Mouse (Mus musculus) MEL (cell line): ENCODE measurements around the gene Tmem151b. TPM values are rescaled to one million over a fixed set of nuclear protein-coding genes. Genes with fewer than 3 reads are reported as not detected.

Experiments
- DNase-seq: peaks from one replicate; pipeline ENCODE4 v3.0.0; 2011; ENCODE audit warnings: low read depth, low spot score
- H3K27ac ChIP-seq: 2 replicates; pipeline ENCODE4 v1.5.1; 2012; ENCODE audit warnings: low read depth, mild to moderate bottlenecking, control low read depth, low read length, moderate library complexity; ENCODE audit not compliant: control insufficient read depth
- H3K27me3 ChIP-seq, 2 experiments: fragments of 150-350 bp in 1 of 2; sonication (generic) in 1 of 2; 2 replicates each; pipeline ENCODE4 v1.6.1; 2012; ENCODE audit warnings: low read length in 2 of 2, mild to moderate bottlenecking in 2 of 2, improper control_type of control experiment in 1 of 2, moderate library complexity in 1 of 2; ENCODE audit not compliant: insufficient read depth in 2 of 2, control insufficient read depth in 1 of 2
- H3K36me3 ChIP-seq, 2 experiments: 2 replicates each; pipeline ENCODE4 v1.6.1; 2012 to 2014; ENCODE audit warnings: low read length in 2 of 2, improper control_type of control experiment in 1 of 2, inconsistent platforms in 1 of 2, mild to moderate bottlenecking in 1 of 2; ENCODE audit not compliant: insufficient read depth in 2 of 2, control insufficient read depth in 1 of 2
- H3K4me1 ChIP-seq, 2 experiments: fragments of 150-350 bp in 1 of 2; sonication (generic) in 1 of 2; 2 replicates each; pipeline ENCODE4 v1.6.1; 2012; ENCODE audit warnings: low read length in 2 of 2, improper control_type of control experiment in 1 of 2, mild to moderate bottlenecking in 1 of 2; ENCODE audit not compliant: insufficient read depth in 2 of 2, control insufficient read depth in 1 of 2
- H3K4me3 ChIP-seq, 2 experiments: fragments of 150-350 bp in 1 of 2; sonication (generic) in 1 of 2; 2 replicates each; pipeline ENCODE4 v1.5.1; 2012; ENCODE audit warnings: low read depth in 2 of 2, low read length in 2 of 2, mild to moderate bottlenecking in 2 of 2, moderate library complexity in 2 of 2, control low read depth in 1 of 2, improper control_type of control experiment in 1 of 2; ENCODE audit not compliant: control insufficient read depth in 1 of 2, insufficient read depth in 1 of 2
- H3K79me2 ChIP-seq: 2 replicates; pipeline ENCODE4 v1.6.1; 2012; ENCODE audit warnings: mild to moderate bottlenecking, low read length, moderate library complexity; ENCODE audit not compliant: control insufficient read depth, poor library complexity, insufficient read depth
- H3K9ac ChIP-seq: 2 replicates; pipeline ENCODE4 v1.6.1; 2012; ENCODE audit warnings: low read depth, mild to moderate bottlenecking, control low read depth, low read length, moderate library complexity; ENCODE audit not compliant: control insufficient read depth, poor library complexity, severe bottlenecking
- H3K9me3 ChIP-seq: fragments of 150-350 bp; sonication (generic); replicated peaks from 2 replicates; pipeline ENCODE4 v1.6.1; 2012; ENCODE audit warnings: mild to moderate bottlenecking, low read length, improper control_type of control experiment, moderate library complexity; ENCODE audit not compliant: insufficient read depth
- CHD2 ChIP-seq: IDR thresholded peaks from 2 replicates; pipeline ENCODE4 v1.6.1; 2011; ENCODE audit warnings: low read length, improper control_type of control experiment
- CTCF ChIP-seq, 3 experiments: IDR thresholded peaks in 2 of 3; conservative IDR thresholded peaks in 1 of 3; 2 replicates each; pipeline ENCODE4 v1.5.1; 2011 to 2012; ENCODE audit warnings: low read length in 3 of 3, low read depth in 2 of 3, mild to moderate bottlenecking in 2 of 3, improper control_type of control experiment in 1 of 3, inconsistent platforms in 1 of 3, mixed read lengths in 1 of 3, moderate library complexity in 1 of 3; ENCODE audit not compliant: control insufficient read depth in 1 of 3, insufficient read depth in 1 of 3, poor library complexity in 1 of 3, severe bottlenecking in 1 of 3
- EP300 ChIP-seq, 2 experiments: IDR thresholded peaks; 2 replicates each; pipeline ENCODE4 v1.6.1; 2011; ENCODE audit warnings: improper control_type of control experiment in 2 of 2, low read length in 2 of 2, low read depth in 1 of 2, mild to moderate bottlenecking in 1 of 2
- ETS1 ChIP-seq: IDR thresholded peaks from 2 replicates; pipeline ENCODE4 v1.6.1; 2012; ENCODE audit warnings: low read depth, mild to moderate bottlenecking, inconsistent platforms, low read length, improper control_type of control experiment, moderate library complexity
- GABPA ChIP-seq: IDR thresholded peaks from 2 replicates; pipeline ENCODE4 v1.6.1; 2012; ENCODE audit warnings: low read depth, mild to moderate bottlenecking, inconsistent platforms, low read length, improper control_type of control experiment, moderate library complexity
- HCFC1 ChIP-seq: IDR thresholded peaks from 2 replicates; pipeline ENCODE4 v1.6.1; 2012; ENCODE audit warnings: low read depth, mild to moderate bottlenecking, inconsistent platforms, low read length, improper control_type of control experiment, moderate library complexity
- MAZ ChIP-seq: IDR thresholded peaks from 2 replicates; pipeline ENCODE4 v1.6.1; 2012; ENCODE audit warnings: low read depth, mild to moderate bottlenecking, inconsistent platforms, low read length, improper control_type of control experiment
- MEF2A ChIP-seq: IDR thresholded peaks from 2 replicates; pipeline ENCODE4 v1.6.1; 2014; ENCODE audit warnings: low read depth, mild to moderate bottlenecking, inconsistent platforms, low read length, improper control_type of control experiment; ENCODE audit not compliant: poor library complexity, insufficient replicate concordance, severe bottlenecking; ENCODE audit errors: extremely low read depth
- RAD21 ChIP-seq: IDR thresholded peaks from 2 replicates; pipeline ENCODE4 v1.6.1; 2011; ENCODE audit warnings: mild to moderate bottlenecking, low read depth, low read length, improper control_type of control experiment
- RCOR1 ChIP-seq: IDR thresholded peaks from 2 replicates; pipeline ENCODE4 v1.6.1; 2012; ENCODE audit warnings: low read depth, mild to moderate bottlenecking, inconsistent platforms, low read length, improper control_type of control experiment
- SIN3A ChIP-seq: IDR thresholded peaks from 2 replicates; pipeline ENCODE4 v1.6.1; 2012; ENCODE audit warnings: low read length, improper control_type of control experiment, inconsistent platforms
- SMC3 ChIP-seq: IDR thresholded peaks from 2 replicates; pipeline ENCODE4 v1.6.1; 2011; ENCODE audit warnings: low read depth, low read length, improper control_type of control experiment
- TCF12 ChIP-seq: IDR thresholded peaks from 2 replicates; pipeline ENCODE4 v1.6.1; 2014; ENCODE audit warnings: low read depth, mild to moderate bottlenecking, inconsistent platforms, low read length, improper control_type of control experiment, moderate library complexity
- UBTF ChIP-seq: IDR thresholded peaks from 2 replicates; pipeline ENCODE4 v1.6.1; 2012; ENCODE audit warnings: low read depth, mild to moderate bottlenecking, inconsistent platforms, low read length, improper control_type of control experiment, moderate library complexity, borderline replicate concordance; ENCODE audit not compliant: insufficient read depth
- USF1 ChIP-seq: IDR thresholded peaks from 2 replicates; pipeline ENCODE4 v1.6.1; 2014; ENCODE audit warnings: low read depth, mild to moderate bottlenecking, inconsistent platforms, low read length, improper control_type of control experiment, moderate library complexity
- USF2 ChIP-seq, 2 experiments: IDR thresholded peaks; 2 replicates each; pipeline ENCODE4 v1.6.1; 2011 to 2012; ENCODE audit warnings: improper control_type of control experiment in 2 of 2, low read length in 2 of 2, borderline replicate concordance in 1 of 2, inconsistent platforms in 1 of 2, low read depth in 1 of 2, mild to moderate bottlenecking in 1 of 2; ENCODE audit not compliant: insufficient read depth in 1 of 2
- ZC3H11A ChIP-seq: IDR thresholded peaks from 2 replicates; pipeline ENCODE4 v1.6.1; 2012; ENCODE audit warnings: low read depth, mild to moderate bottlenecking, inconsistent platforms, low read length, improper control_type of control experiment
- ZMIZ1 ChIP-seq: IDR thresholded peaks from 2 replicates; pipeline ENCODE4 v1.6.1; 2012; ENCODE audit warnings: low read depth, mild to moderate bottlenecking, inconsistent platforms, low read length, improper control_type of control experiment, moderate library complexity
- polyA plus RNA-seq, 2 experiments: library from polyadenylated mRNA; stranded (reverse) in 1 of 2; unstranded in 1 of 2; fragments of >175 nt in 1 of 2; fragments of >200 nt in 1 of 2; gene quantifications; 2 replicates each; pipeline versions ENCODE4 v1.2.1 to v1.2.4; 2012; ENCODE audit warnings: low replicate concordance in 2 of 2, low read depth in 1 of 2; ENCODE audit not compliant: insufficient read length in 2 of 2, insufficient read depth in 1 of 2, missing spikeins in 1 of 2
- total RNA-seq: library from RNA; depleted of rRNA; stranded (reverse); fragments of 300-350 nt; gene quantifications from 2 replicates; pipeline ENCODE4 v1.2.3, GENCODE M21; 2012

Gene Tmem151b
- total and polyA plus RNA-seq, 3 experiments = 0.15 to 1.1 TPM; not detected in 1

- peak in 1 of 3 experiments; percentile 50; a peak in 2 of 6 replicates for TF ChIP-seq CTCF (IDR thresholded peaks at IDR 0.05 in 2 of 3, conservative IDR thresholded peaks at IDR 0.05 in 1 of 3; ENCODE audit: control insufficient read depth in 1 of 3, insufficient read depth in 1 of 3, low read depth in 2 of 3, low read length in 3 of 3, poor library complexity in 1 of 3, severe bottlenecking in 1 of 3)
- peak; percentile 77 for TF ChIP-seq HCFC1
- peak; percentile 85 for TF ChIP-seq SIN3A
- no peak; the same call in 1 of the 2 replicates for TF ChIP-seq ZMIZ1
- no peak for TF ChIP-seq UBTF
- TF ChIP-seq GABPA = no peak
- TF ChIP-seq SMC3 = no peak
- TF ChIP-seq MEF2A = 0 out of 2 replicates have a peak, but pooled peaks have one; percentile 33
- no peak for TF ChIP-seq MAZ
- TF ChIP-seq TCF12 = peak; percentile 82
- TF ChIP-seq, all 39 proteins: peak for 20
Measured at GRCm38 (mm10) chr17:45503301-45503973, 46.0 kb downstream of the Tmem151b start (continued).

- Histone ChIP-seq H3K27ac (no peak overlapping the region), H3K4me1 (peaks cover 9 to 29% of the 10 kb centered on the region in 2 experiments), H3K27me3 (no peaks in the 10 kb centered on the region), H3K9ac (no peak overlapping the region), H3K79me2 (no peaks in the 10 kb centered on the region; the same call in 1 of the 2 replicates), H3K9me3 (no peaks in the 10 kb centered on the region), H3K4me3 (no peak overlapping the region), H3K36me3 (peaks cover 0 to 11% of the 10 kb centered on the region in 2 experiments; a peak in 2 of 4 replicates)
- no peak for DNase-seq
- TF ChIP-seq RCOR1 (no peak), ZC3H11A (no peak), EP300 (IDR thresholded peaks at IDR 0.05; ENCODE audit: low read depth in 1 of 2, low read length in 2 of 2) (no peak), MEF2A (no peak), GABPA (no peak), UBTF (no peak), CHD2 (no peak), RAD21 (no peak), USF1 (no peak), USF2 (IDR thresholded peaks at IDR 0.05; ENCODE audit: borderline replicate concordance in 1 of 2, insufficient read depth in 1 of 2, low read depth in 1 of 2, low read length in 2 of 2) (no peak), ETS1 (no peak), ZMIZ1 (no peak)
Measured at GRCm38 (mm10) chr17:45502324-45502723, 47.2 kb downstream of the Tmem151b start.
